Mouse (Mus musculus): ENCODE results near the gene Iars2.

Iars2 gene

DNA sequence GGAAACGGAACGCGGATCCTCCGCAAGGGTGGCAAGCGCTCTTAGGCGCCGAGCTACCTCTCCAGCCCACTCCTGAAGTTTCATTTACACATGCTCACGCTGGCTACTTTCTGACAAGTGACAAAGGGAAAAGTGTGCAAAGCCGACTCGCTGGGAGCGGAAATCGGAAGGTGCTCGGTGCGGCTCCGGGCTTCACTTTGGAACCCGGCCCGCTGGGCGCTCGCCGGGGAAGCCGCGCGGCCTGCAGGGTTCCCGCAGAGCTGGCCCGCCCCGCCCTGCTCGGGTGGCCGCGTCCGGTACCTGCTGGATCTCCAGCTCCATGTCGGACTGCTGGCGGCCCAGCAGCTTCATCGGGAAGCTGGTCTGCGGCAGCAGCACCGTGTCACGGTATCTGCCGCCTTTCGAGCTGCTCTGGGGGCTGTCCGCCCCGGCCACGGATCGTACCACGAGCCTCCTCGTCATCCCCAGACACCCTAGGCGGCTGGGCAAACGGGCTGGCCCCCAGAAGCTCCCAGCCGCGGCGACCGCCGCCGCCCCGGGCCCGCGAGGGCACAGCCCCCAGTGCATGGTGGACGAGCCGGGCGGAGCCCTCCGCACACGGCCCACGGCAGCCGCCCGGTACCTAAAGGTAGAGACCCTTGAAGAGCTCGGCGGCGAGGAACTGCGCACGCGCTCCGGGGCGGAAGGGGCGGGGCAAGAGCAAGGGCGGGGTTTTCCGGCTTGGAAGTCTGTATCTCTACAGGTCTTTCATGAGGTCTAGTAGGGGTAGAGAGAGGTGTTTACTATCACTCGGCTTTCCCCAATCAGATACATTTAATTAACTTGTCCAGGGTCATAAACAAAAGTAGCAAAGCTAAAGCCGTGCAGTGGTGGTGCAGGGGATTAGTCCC lies at the start of gene Iars2:
TSS of gene Iars2 (minus strand) at position 676 of the 890 bp plus-strand sequence.
- DNase-seq, result peak; percentile 91

DNA sequence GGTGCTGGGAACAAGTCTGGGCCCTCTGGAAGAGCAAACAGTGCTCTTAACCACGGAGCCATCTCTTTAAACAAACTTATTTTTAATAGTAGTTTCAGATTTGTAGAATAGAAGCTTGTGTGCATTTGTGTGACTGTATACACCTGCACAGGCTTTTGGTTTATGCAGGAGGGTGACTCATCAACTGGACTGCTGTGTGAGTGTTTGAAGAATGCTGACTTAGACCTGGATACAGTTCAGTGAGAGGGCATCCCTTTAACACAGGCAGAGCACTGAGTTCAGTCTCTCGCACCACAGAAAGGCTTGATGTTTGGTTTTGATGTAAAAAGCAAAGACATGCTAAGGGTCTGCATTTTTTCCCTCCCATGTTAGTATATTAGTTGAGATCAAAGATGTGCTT lies 48.2 kb upstream of the Iars2 start:
- DNase-seq, result no peak

DNA sequence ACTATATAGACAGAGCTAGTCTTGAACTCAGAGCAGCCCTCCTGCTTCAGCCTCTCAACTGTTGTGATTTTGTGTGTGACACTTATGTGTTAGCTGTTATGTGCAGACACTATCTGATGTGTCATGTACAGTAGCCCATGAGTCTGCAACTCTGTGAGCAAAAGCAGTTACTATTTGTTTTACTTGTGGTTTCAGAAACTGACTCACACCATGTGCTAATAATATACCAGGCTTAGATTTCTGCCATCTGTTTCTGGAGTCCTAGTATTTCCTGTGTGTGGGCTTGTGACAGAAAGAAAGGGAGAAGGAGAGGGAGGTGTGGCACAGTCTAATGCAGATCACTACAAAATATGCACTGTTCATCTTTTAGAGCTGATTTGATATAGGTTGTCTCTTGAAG lies 47.2 kb upstream of the Iars2 start:
- DNase-seq, result no peak

DNA sequence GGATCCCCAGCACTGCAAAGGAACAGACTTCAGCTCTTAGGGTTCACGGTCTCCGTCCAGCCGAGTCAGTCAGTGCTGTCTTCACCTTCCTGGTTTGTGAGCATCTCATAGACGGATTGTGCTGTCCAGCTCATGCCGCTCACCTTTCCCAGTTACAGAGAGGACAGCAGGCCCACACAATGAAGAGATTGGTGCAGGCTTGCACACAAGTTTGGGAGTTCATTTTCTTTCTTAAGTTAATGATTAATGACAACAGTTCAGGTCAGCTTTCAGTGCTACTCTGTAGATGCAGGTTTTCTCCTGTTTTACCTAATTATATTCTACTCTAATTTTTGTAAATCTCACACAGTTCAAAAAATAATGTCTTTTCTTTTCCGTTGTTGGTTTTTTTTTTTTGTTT lies 40.8 kb upstream of the Iars2 start:
- DNase-seq, result no peak

DNA sequence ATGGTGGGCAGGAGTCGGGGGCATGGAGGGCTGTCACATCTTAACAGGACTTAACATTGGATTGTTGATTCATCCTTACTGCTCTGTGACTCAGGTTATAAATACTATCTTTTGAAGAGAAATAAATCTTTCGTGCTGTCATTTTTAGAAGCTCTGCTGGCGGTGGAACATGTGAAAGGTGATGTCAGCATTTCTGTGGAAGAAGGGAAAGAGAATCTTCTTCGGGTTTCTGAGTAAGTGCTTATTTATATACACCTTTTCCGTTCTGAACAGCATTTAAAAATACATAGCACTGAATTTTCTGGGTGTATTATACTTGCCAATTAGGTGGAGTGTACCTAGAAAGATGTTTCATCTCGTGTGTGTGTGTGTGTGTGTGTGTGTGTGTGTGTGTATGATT lies 38.2 kb upstream of the Iars2 start:
- no peak for DNase-seq

DNA sequence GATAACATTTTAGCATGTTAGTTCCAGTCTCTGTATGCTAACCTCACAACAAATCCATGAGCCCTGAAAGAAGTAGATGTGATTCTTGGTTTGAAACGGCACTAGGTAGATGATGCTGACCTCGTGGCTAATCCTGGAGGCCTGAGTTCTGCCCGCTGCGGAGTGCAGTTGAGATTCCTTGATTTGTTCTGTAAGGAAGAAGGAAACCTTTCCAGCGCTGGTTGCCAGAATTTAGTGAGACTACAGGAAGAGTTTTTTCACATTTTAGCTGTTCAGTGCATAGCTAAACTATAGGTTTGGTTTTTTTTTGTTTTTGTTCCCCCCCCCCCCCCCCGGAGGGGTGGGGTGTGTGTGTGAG lies 35.0 kb upstream of the Iars2 start:
- DNase-seq, result peak; percentile 20

DNA sequence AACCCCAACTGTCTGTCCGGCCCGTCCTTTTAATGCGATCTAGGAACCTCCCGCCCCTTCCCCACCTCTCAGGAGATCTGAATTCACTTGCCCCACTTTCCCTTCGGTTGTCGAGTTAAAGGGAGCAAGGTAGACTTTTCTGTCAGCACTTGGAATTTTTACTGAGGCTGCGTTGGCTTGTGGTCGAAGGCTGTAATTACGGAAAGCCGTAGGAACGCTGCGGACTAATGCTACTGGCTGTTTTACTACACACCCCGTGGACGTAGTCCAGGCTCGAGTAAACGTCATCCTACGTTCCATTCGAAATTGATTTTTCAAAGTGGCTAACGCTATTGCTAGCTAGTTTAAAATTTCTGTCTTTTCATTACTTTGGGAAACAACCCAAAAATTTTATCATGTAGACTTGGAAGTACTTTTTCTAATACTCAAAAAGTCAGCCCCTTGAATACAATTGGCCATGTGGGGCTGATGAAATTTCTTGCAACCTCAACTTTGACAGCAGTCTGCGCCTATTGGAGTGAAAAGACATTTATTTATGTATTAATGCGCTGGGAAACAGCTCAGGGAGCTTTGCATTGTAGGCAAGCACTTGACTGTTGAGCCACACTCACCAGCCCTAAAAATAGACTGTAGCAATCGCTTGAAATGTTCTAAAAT lies 34.5 kb upstream of the Iars2 start:
- peak; percentile 64 for DNase-seq

DNA sequence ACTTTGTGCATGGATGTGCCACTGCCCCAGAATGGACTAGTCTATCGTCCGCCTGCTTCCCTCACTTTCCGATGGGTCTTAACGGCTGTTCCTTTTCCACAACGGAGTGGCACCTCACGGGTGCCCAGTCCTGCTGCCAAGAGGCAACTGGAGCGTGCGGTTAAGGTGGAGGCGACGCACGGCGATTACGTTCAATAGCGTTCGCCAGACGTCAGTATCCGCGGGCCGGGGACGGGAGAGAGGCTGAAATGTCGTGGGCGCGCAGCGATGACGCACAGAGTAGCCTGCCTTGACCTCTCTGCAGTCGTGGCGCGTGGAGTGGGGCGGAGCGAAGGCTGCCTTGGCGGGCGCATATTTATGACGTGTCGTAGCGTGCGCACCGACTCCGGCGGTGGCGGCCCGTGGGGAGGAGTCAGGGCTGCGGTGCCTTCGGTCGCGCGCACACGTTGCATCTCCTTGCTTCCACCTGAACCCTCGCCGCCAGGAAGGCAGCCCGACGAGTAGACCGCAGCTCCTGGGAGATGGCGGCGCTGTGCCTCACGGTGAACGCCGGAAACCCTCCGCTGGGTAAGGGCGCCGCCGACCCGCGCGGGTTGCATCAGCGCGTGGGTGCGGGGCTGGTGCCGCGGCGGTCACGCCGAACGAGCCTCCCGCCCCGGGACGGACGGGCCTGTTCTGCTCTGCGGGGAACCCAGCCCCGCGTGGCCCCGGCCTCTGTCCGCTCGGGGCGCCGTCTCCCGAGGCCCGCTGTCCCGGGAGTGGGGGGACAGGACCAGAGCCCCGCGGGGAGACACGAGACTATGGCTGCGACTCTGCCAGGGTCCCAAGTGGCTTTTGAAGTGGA lies 33.7 kb upstream of the Iars2 start, which contains the start of gene Eprs:
TSS of gene Eprs (plus strand) at position 368 of the 844 bp plus-strand sequence.
- peak; percentile 99 for DNase-seq

DNA sequence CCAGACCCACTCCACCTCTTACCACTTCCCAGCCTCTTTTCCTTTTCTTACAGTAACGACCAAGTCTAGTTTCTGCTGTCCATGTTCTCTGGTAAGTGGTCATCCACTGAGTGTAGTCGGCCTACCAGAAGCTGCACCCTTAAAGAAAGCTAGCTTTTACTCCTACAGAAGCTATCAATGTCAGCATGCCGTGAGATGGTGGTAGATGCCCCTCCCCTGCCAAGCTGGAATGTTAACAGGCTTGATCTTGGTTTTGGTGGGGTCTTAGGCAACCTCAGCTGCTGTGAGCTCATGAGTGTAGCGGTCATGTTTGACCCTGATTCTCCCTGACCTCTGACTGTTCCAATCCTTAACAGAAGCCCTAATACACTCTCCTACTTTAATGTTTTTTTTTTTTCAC lies 29.0 kb upstream of the Iars2 start:
- DNase-seq, result no peak

DNA sequence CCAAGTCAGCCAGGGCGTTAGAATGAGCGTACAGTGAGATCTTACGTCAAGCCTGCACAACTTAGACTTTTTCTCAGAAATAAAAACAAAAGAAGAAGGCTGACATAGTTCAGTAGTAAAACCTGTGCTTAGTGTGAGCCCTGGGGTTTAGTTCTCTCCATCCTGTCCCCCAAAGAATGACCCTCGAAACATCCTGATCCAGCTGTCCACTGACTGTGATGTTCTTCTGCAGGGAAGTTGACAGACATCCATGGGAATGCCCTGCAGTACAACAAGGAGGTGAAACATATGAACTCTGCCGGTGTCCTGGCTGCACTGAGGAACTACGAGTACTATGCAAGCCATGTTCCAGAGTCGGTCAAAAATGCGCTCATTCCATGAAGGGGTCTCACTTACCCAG lies 27.1 kb upstream of the Iars2 start:
- no peak for DNase-seq

DNA sequence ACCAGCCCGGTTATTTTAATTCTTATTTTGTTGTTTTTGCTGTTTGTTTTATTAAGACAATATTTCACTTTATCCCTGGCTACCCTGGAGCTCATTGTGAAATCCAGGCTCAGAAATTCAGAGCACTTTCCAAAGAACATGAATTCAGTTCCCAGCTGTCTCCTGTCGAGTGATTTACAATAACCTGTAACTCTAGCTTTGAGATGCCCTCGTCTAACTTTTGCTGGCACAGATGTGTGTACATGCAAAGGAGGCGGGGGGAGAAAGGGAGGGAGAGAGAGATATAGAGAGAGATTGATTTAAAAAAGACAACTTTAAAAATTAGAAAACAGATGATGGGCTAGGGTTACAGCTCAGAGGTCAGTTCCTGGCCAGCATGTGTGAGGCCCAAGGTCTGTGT lies 25.5 kb upstream of the Iars2 start:
- DNase-seq, result no peak

DNA sequence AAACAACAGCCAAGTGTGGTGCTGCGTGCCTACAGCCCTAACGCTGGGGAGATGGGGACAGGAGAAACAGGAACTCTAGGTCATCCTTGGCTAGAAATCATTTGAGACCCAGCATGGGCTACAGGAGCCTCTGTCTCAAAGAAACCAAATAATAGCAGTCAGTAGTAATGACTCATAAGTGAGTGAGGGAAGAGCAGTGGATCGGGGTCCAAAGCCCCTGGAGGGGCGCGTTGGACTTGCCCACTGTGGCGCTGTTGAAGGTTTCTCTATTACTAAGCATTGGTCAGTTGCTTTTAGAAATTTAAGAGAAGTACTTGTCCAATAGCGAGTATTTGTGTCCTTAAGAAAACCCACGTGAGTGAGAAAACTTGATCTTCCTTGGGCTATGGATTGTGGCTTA lies 24.2 kb upstream of the Iars2 start:
- no peak for DNase-seq

DNA sequence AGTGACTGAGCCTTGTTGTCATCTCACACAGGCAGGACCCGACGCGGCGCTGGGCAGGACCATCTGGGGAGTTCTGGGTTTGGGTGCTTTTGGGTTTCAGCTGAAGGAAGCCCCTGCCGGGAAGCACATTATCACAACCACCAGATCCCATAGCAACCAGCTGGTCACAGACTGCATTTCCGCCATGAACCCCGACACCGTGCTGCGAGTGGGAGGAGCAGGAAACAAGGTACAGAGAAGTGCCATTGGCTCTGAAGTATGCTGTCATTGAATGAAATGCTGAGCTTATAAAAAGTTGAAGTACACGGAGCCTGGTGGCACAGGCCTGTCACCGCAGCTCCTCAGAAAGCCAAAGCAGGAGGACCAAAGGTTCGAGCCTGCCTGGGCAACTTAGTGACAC lies 23.0 kb upstream of the Iars2 start:
- no peak for DNase-seq

DNA sequence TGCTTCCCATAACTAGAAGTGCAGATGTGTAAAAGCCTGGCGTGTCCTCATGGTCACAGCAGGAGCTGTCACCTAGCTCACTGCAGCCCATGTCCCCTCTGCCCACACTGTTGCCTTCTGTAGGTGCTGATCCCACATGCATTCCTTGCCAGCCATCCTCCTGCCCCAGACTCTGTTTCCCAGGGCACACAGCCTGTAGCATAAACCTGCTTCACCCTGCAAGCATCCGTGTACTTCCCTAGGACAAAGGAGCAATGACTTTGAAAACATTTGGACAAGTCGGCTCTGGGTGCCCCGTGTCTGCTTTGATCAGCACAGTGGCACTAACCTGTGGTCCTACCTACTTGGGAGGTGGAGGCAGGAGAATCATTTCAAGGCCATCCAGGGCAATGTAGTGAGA lies 21.4 kb upstream of the Iars2 start:
- DNase-seq, result no peak

DNA sequence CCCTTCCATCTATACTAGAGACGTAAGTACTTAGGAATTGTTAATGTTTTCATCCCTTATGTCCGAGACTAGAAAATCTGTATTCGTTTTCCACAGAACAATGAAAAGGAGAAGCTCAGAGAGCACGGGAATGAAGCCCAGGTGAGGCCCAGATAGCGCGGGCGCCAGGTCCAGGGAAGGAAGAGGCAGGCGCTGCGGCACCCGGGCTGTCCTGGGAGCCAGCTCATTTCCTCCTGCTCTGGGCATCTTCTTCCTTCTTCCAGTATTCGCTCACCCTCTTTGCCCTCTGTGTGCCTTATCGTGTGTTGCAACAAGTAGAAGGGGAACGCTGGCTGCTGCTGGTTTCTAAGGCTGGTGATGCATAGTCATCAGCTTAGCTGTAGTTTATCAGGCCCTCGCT lies 20.5 kb upstream of the Iars2 start:
- DNase-seq, result no peak

DNA sequence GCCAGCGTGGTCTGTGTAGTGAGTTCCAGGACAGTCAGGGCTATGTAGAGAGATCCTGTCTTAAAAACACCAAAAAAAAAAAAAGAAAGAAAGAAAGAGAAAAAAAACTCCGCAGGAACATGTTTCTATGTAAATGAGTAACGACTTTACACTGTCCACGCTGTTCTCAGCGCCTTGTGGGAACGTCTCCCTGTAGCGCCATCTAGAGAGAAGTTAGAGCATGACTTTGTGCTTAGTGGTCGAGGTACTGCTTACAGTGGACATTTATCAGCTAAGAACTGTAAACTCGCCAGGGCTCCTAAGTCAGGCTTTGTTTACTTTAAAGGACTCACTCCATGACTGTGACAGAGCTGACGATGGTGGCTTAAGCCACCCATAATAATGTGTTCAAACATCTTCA lies 17.0 kb upstream of the Iars2 start:
- DNase-seq, result no peak

DNA sequence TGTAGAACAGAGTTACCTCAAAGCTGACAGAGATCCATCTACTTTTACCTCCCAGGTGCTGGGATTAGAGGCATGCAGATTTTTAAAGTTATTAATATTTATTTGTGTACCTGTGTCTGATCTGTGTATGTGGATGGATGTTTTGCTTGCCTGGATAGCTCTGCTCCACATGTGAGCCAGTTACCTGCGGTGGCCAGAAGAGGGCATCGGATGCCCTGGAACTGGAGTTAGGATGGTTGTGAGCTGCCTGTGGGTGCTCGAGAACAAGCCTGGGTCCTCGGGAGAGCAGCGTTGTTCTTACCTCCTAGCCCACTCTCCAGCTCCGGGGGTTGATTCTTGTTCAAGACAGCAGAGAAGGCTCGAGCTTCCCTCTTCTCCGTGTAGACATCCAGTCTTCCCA lies 14.2 kb upstream of the Iars2 start:
- no peak for DNase-seq

DNA sequence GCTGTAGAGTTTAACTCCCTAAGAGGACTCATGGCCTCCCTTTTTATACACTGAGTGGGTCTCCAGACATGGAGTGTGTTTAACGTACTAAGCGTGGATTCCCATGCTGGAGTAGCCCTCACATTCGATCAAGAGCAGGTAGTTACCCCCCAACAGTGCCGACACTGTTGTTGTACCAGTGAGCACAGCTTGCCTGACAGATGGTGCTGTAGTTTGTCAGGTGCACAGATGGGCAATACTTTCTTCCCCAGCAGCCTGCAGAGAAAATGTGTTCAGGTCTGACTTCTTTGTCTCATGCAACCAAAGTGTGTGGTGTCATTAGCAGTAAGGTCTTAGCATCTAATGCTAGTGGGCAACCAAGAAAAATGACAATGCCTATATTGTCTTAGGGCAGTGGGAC lies 13.2 kb upstream of the Iars2 start:
- peak; percentile 68 for DNase-seq

DNA sequence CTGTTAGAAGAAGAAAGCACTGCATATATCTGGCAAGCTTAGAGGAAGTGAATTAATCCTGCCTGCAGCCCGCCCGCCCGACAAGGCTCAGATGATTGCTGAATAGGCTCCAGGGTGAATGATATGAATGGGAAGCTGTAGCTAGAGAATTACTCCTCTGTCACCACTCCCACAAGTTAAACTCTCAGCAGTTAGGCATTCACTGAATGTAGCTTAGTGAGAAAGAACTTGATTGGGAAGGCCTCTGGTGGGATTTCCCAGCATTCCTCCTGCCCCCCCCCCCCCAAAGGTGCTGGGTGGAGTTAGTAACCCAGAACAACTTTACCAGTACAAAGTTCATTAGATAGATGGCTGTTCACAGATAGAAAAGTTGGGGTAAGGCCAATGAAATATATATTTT lies 7.3 kb upstream of the Iars2 start:
- DNase-seq, result no peak

DNA sequence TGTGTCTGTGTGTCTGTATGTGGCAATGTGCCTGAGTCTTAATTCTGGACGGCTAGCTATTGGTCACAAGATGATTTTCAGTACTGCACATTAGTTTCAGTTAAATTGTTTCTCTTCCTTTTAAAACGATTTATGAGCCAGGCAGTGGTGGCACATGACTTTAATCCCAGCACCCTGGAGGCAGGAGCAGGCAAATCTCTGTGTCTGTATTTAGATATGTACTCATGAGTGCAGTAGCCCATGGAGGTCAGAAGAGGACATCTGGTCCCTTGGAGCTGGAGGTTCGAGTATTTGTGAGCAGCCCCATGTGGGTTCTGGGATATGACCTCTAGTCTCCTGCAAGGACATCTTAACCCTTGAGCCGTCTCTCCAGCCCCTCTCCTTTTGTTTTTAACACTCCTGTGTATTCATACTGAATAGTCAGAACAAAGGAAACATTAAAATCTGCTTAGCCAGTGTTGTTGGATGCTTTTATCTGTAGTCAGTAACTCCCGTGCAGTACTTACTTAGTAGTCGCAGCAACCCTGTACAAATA lies 6.1 kb upstream of the Iars2 start:
- DNase-seq, result no peak

DNA sequence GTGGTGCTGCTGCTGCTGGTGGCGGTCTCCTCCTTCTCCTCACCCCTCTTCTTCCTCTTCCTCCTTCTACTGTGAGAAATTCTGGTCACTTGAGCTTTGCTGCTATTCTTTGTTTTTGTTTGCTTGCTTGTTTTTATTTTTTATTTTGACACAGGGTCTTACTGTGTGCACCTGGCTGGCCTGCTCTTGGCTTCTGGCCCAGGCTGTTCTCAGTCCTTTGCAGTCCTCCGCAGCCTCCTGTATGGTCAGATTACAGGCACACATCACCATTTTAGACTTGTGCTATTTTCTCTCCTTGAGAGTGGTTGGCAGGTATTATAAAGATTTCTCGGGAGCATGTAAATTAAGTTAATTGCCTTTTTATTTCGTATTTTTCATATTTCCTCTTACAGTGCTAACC lies 4.9 kb upstream of the Iars2 start:
- DNase-seq, result no peak

DNA sequence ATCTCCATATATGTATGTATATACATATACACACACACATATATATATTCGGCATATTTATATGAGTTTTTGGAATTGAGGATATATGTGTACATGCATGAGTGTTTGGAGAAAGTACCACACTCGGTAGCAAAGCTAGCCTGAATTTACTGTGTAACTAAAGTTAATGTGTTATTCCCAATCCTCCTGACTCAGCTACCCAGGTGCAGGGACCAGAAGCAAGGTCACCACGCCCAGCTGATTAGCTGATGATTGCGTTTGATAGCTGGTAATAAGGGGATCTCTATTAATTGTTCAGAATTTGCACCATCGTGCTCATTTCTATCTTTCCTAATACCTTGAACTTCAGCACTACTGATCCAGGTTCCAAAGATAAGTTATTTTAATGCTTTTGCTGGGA lies 4.5 kb upstream of the Iars2 start:
- no peak for DNase-seq

DNA sequence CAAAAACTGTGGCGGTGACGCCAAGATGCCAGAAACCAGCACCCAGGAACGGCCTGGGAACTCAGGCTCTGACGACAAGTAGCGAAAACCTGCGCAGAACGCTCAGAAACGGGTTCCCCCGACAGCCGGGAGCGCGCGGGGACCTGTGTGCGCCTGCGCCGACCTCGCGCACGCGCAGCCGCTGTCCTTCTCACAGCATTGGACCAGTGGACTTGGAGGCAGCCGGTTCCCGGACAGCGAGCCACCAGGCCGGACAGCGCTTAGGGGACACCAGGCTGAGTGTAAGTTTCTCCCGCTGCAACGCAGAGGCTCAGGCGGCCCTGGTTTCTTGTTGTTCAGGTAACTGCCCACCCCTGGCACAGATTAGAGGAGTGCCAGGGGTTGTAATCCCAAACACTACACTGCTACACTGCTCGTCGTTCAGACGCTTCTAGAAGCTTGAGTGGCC lies 2.8 kb upstream of the Iars2 start, which contains the start of gene Bpnt1:
TSS of gene Bpnt1 (plus strand) at position 167 of the 448 bp plus-strand sequence.
- peak; percentile 93 for DNase-seq

Measured in cerebellum, adult 9-11 months (tissue).